In the genomic region with DNA sequence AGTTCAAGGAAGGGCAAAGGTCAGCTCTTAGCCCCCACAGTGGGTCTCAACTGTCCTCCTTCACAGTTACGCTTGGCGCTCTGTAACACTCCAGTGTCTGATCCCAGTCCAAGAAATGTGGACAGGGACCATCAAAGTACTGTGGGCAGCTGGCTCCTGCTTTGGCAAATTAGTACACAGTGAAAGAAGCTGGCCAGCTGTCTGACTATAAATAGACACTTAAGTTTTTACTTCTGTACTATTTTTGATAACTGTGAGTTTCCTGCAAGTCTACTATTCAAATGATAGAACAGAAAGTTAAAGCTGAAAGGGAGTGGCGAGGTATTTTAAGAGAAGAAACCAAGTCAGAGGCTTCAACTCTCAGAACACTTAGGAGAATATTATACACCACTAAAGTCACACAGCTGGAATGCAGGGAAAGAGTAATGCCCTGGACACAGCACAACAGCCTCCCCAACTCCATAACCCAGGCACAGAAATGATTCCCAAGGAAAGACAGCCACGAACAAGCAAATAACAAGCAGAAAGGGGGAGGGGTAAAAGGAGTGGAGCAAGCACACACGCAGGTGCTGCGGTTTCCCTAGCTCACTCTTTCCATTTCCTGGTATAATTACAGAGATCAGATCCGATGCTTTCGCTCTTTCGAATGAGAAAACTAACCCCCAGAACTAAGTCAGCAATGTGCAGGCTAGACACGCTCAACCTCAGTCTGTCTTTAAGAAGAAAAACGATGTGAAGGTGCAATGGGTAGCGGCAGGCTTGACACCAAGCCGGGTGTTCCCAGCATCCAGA, we compare ENCODE assay signal across 1 mouse cellular context.
TF ChIP-seq lines count a peak whose summit lies in the region.

No protein-coding gene starts in this region.

TF ChIP-seq in CH12.LX, 34 proteins besides CTCF, POLR2A, EP300 and RAD21 (continued from another document):
- no peak for TF ChIP-seq USF1 (IDR thresholded peaks at IDR 0.05; ENCODE audit: low read depth, low read length)
- peak; percentile 42; the same call in 1 of the 2 replicates for TF ChIP-seq HCFC1 (IDR thresholded peaks at IDR 0.05; ENCODE audit: low read depth, low read length)
- peak; percentile 54 for TF ChIP-seq ZNF384 (IDR thresholded peaks at IDR 0.05; ENCODE audit: low read depth, low read length)
- peak; percentile 94 for TF ChIP-seq SIN3A (IDR thresholded peaks at IDR 0.05; ENCODE audit: low read length)
- peak; percentile 80; the same call in 1 of the 2 replicates for TF ChIP-seq JUND (conservative IDR thresholded peaks at IDR 0.05; ENCODE audit: low read depth, low read length)
- no peak for TF ChIP-seq TBP (conservative IDR thresholded peaks at IDR 0.05; ENCODE audit: low read depth, low read length)
- no peak for TF ChIP-seq PAX5 (IDR thresholded peaks at IDR 0.05; ENCODE audit: low read length)
- peak; percentile 35; the same call in 1 of the 2 replicates for TF ChIP-seq NRF1 (IDR thresholded peaks at IDR 0.05; ENCODE audit: low read depth, low read length)
- TF ChIP-seq ETS1 (conservative IDR thresholded peaks at IDR 0.05; ENCODE audit: low read depth, low read length): peak; percentile 85
- TF ChIP-seq SMC3 (IDR thresholded peaks at IDR 0.05; ENCODE audit: low read depth, low read length): no peak; the same call in 1 of the 2 replicates
- peak; percentile 61; the same call in 1 of the 2 replicates for TF ChIP-seq ELF1 (IDR thresholded peaks at IDR 0.05; ENCODE audit: low read depth, low read length)
- no peak for TF ChIP-seq ZMIZ1 (IDR thresholded peaks at IDR 0.05; ENCODE audit: low read depth, low read length)
- TF ChIP-seq RCOR1 (conservative IDR thresholded peaks at IDR 0.05; ENCODE audit: low read depth, low read length): peak; percentile 80; the same call in 1 of the 2 replicates
- TF ChIP-seq CHD1 (IDR thresholded peaks at IDR 0.05; ENCODE audit: low read depth, low read length): no peak
- peak; percentile 77 for TF ChIP-seq MAX (IDR thresholded peaks at IDR 0.05; ENCODE audit: low read length)
